Mouse (Mus musculus) olfactory bulb, adult 2 months (tissue): ENCODE measurements around the gene Pkd1.

Source experiments
- CTCF ChIP-seq: fragments of 200-500 bp; IDR thresholded peaks from 2 replicates; pipeline ENCODE4 v1.5.1; 2012; ENCODE audit warnings: low read depth, mild to moderate bottlenecking, low read length, moderate library complexity; ENCODE audit not compliant: insufficient read depth
- POLR2A ChIP-seq: fragments of 200-500 bp; IDR thresholded peaks from 2 replicates; pipeline ENCODE4 v1.6.1; 2012; ENCODE audit warnings: mild to moderate bottlenecking, low read depth, low read length, moderate library complexity; ENCODE audit not compliant: insufficient read depth

- TF ChIP-seq CTCF (no peak), POLR2A (no peak)
Measured at GRCm38 (mm10) chr17:24561592-24561991, 12.0 kb downstream of the Pkd1 start.
